Mouse (Mus musculus) cerebellum, postnatal 25 days (tissue): Measurements from ENCODE around the gene Gm9767.

Experiments used
- DNase-seq, 2 experiments: peaks; one replicate each; pipeline ENCODE4 v3.0.0; 2021; ENCODE audit warnings: mixed read lengths in 2 of 2

The Gm9767 gene

GRCm38 (mm10) chr10:26077671-26078481 is at the start of gene Gm9767:
Gene Gm9767 (plus strand): TSS chr10:26078255.
- peak; percentile 8 to 12 for DNase-seq

GRCm38 (mm10) chr10:26034931-26035330 is 43.1 kb upstream of the Gm9767 start:
- peak; percentile 6 to 10 for DNase-seq

GRCm38 (mm10) chr10:26051177-26051576 is 26.9 kb upstream of the Gm9767 start:
- no peak for DNase-seq

GRCm38 (mm10) chr10:26059662-26060307 is 18.3 kb upstream of the Gm9767 start:
- no peak for DNase-seq

- DNase-seq = no peak
Observed at GRCm38 (mm10) chr10:26063071-26063470, 15.0 kb upstream of the Gm9767 start.

GRCm38 (mm10) chr10:26071986-26072385 is 6.1 kb upstream of the Gm9767 start:
- peak in 1 of 2 experiments; percentile 6 for DNase-seq

GRCm38 (mm10) chr10:26076949-26077348 is 1.1 kb upstream of the Gm9767 start:
- no peak for DNase-seq

- peak; percentile 22 to 54 for DNase-seq
Observed at GRCm38 (mm10) chr10:26078521-26079142, 577 bp downstream of the Gm9767 start, which contains the start of gene Tmem200a. Gene Tmem200a (minus strand): TSS chr10:26079052.

GRCm38 (mm10) chr10:26079678-26080077 is 1.6 kb downstream of the Gm9767 start:
- DNase-seq = no peak

GRCm38 (mm10) chr10:26082081-26082480 is 4.0 kb downstream of the Gm9767 start:
- no peak for DNase-seq

- no peak for DNase-seq
Observed at GRCm38 (mm10) chr10:26103330-26103982, 25.4 kb downstream of the Gm9767 start.

GRCm38 (mm10) chr10:26114409-26114808 is 36.4 kb downstream of the Gm9767 start:
- DNase-seq = no peak

- no peak for DNase-seq
Observed at GRCm38 (mm10) chr10:26119067-26119821, 41.2 kb downstream of the Gm9767 start.

GRCm38 (mm10) chr10:26119822-26120183 is 41.7 kb downstream of the Gm9767 start:
- DNase-seq = no peak
